Mouse (Mus musculus): ENCODE data around the gene Hoxa11.

The Hoxa11 gene

DNA sequence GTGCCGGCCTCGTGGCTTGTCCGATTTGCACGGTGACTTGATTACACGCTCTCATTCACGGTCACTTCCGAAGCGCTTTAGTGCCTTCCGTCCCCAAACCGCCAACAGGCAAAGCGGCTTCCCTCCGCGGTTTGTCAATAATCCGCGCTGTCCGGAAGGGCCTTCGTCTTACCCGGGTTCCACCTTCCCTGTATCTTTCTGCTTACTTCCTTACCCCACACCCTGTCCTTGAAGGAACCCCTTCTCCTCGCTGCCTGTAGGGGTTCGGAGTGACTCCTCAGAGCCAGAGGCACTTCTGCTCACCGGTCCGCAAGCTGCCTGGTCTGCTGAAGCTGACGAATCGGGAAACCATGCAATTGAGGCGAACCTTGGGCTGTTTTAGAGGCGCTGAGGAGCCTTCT is 793 bp upstream of the Hoxa11 start:
- no peak for DNase-seq

- no peak for DNase-seq
Observed at GRCm38 (mm10) chr6:52245040-52245756, 412 bp downstream of the Hoxa11 start.

GRCm38 (mm10) chr6:52244471-52245039 is 1.1 kb downstream of the Hoxa11 start:
- DNase-seq = no peak

GRCm38 (mm10) chr6:52243681-52244121 is 1.9 kb downstream of the Hoxa11 start:
- no peak for DNase-seq

GRCm38 (mm10) chr6:52242801-52243332 is 2.7 kb downstream of the Hoxa11 start:
- no peak for DNase-seq

- DNase-seq = no peak
Observed at GRCm38 (mm10) chr6:52241001-52241621, 4.5 kb downstream of the Hoxa11 start.

DNA sequence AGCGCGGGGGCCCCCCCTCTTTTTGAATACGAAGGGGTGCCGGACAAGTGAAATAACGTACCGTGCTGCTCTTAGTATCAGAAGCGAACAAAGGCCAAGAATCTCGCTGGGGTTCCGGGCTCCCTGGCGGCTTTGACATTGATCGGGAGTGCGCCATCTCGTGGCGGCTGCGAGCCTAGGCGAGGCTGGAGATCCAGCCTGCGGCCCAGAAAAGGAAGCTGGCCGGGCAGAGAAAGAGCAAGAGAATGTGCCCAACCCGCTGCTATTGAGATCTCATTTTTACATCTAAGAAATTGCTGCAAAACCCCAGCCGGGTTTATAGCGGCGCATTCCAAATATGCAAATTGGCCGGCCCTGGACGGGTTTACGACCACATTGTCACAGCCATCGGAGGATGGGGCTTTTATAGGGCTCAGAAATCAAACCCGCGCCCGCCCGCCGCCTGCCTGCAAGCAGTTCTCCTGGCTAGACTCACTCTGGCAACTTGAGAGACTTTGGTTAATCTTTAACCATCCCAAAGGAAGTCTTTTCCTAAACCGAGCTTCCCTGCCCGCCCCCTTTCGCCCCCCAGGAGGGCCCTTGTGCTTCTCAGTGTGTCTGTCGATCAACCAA is 5.1 kb downstream of the Hoxa11 start, which contains the start of gene Hoxa10:
Hoxa10 (minus strand) TSS at position 466 of the 612 bp plus-strand sequence.
- DNase-seq = peak; percentile 75 to 78

- DNase-seq = no peak
Observed at GRCm38 (mm10) chr6:52239625-52240388, 5.8 kb downstream of the Hoxa11 start.

DNA sequence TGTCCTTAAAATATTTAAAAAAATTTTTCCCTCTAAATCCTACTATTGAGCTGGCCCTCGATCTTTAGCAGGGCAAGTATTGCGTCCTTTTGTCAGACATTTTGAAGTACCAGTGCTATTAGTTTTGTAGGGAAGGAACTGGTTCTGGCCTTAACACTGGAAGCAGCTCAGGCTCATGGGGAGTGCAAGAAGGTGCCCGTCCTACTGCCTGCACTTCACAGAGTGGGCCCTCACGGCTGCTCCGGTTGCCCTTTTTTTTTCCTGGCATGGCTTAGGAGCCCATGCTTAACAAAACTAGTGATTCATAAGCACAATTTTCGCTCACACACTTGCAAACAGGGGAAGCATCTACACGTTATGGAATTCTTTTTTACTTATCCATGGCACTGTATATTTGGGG is 6.6 kb downstream of the Hoxa11 start:
- no peak for DNase-seq

DNA sequence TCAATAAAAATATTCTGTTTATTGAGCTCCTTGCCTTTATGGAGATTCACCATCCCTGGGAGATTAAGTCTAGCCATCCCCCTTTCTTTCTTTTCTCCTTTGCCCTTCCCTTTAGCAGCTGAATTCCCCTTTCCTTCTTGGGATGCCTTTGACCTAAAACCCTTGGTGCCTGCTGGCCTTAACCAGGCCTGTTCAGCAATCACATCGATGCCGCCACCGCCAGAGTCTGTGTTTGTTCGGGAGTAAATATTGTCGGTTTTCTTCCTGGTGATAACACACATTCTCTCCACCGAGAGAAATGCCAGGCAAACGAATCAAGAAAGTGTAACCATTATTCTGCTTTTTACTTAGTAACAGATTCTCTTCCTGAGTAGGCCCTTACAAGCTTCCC is 7.5 kb downstream of the Hoxa11 start:
- DNase-seq = no peak

- no peak for DNase-seq
Observed at GRCm38 (mm10) chr6:52237346-52238154, 8.1 kb downstream of the Hoxa11 start.

DNA sequence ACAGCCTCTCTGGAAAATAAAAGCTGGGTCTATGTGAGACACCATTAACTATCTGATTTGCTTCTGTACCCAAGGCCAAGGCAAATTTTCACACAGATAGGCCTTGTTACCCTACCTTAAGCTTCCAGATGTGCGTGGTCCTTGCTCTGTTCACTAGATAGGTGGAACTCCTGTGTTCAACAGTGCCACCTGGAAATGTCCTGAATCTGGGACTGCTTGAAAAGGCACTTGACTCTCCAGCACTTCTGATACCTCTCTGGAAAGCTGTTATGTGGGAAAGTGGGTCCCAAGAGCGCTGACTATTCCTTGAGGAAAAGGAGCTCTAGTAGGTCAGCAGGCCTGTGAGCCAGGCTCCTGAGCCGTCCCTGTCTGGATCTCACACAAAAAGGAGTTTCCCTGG is 8.8 kb downstream of the Hoxa11 start:
- DNase-seq = no peak

- DNase-seq = no peak
Observed at GRCm38 (mm10) chr6:52235866-52236265, 9.7 kb downstream of the Hoxa11 start.

DNA sequence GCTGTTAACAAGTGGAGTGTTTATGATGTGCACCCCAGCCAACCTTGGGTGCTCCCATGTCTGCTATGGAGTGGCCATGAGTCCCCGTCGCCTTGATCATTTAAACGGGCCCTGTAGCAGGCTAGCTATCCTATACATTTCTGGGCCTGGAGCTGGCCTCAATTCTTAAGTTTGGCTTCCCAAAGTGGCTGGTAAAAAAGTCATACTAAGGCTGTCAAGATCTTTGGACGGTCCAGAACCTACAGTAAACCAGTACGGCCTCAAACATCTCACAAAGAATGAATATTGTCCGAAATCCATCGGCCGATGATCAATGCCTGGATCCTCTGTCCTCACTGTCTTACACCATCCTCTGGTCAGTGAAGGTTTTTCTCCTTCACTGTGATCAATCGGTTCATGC is 10.3 kb downstream of the Hoxa11 start:
- DNase-seq = no peak

DNA sequence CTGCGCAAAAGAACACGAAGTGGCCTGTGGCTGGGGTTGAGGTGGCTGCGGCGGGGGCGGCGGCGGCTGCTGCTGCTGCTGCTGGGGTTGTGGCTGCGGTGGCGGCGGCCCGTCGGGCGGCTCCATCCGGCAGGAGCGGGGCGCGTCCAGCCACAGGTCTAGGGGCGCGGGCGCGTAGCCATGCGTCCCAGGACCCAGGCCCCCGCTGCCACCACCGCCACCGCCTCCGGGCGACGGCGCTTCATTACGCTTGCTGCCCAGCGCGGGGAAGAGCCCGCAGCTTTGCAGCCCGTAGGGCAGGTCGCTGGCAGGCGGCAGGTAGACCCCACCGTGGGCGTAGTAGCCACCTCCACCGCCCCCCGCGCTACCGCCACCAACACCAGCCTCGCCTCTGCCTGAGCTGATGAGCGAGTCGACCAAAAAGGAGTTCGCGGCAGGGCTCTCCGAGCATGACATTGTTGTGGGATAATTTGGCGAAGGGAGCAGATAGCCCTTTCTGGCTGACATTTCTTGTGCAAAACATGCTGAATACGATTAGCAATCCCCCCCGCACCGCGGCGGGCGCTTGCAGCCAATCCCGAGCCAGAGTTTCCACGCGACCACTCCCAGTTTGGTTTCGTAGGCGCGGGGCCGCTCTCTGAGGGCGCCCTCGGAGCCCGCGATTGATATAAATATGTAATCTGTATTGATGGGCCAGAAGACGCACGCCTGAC is 11.0 kb downstream of the Hoxa11 start:
- no peak for DNase-seq

- no peak for DNase-seq
Observed at GRCm38 (mm10) chr6:52233546-52234427, 11.8 kb downstream of the Hoxa11 start.

DNA sequence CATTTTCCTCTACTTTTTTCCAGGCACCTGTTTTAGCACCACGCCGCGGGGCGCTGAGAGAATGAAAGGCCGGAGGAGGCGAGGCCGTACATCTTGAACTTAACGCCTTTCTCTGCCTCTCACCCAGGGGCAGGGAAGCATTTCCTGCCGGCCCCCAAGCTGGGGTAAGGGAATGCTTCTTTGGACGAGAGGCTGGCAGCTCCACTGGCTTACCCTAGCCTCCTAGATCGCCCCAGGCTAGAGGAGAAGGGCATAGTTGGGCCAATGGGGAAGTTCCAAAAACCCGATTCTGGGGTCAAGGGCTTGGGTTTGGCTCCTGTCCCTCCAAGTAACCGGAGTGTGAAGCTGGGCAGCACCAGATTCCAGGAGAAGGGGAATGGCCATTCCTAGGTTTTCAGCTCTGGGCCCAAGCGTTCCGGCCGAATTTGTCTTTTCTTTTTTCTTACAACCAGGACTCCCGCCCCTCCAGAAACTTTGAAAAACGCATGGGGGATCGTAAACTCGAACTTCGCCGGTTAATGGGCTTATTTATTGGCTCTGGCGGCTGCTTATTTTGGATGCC is 12.5 kb downstream of the Hoxa11 start:
- DNase-seq = no peak

GRCm38 (mm10) chr6:52232568-52232965 is 13.0 kb downstream of the Hoxa11 start:
- DNase-seq = no peak

DNA sequence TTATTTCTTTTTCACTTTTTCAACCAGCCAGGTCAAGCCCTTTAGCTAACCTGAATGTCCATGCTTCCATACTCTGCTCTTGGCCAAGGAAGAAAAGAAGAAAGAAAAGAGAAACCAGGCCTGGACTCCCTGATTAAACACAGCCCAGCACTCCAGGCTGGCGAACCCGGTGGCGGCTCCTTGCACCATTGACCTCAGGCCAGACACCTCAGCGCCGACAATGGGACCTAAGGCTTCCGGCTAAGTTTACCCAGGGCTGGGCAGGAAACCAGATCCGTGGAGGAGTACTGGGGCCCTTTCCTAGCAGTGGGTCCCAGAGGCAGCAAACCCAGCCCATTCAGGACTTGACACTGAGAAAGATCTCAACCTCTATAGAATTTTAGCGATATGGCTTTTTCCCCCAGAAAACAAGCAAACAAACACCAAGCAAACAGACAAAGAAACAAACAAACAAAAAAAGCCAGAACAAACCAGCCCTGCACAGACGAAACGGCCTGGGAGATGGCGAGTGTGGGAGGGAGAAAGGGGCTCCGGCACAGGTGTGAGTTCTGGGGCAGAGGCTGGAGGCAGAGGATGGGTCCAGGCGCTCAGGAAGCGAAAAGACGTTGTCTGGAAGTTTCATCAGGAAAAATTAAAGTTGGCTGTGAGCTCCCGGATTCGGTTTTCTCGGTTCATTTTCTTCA is 13.6 kb downstream of the Hoxa11 start:
- DNase-seq = no peak
